Mouse (Mus musculus) neural tube, embryonic 12.5 days (tissue): Measurements from ENCODE around the gene Pim3. TPM values are rescaled to one million over a fixed set of nuclear protein-coding genes. Genes with fewer than 3 reads are reported as not detected.

Source experiments
- ATAC-seq: fragments of 200-750 bp; cut with Nextera tagmentation; 2 replicates; pipeline ENCODE4 v1.8.0; 2017; ENCODE audit warnings: low read depth, mild to moderate bottlenecking, moderate TSS enrichment, moderate library complexity; ENCODE audit not compliant: low FRiP score
- H3K27ac ChIP-seq: fragments of 300-500 bp; sonication (generic); 2 replicates; pipeline ENCODE4 v1.5.1; 2016
- H3K27me3 ChIP-seq: fragments of 300-500 bp; sonication (generic); replicated peaks from 2 replicates; pipeline ENCODE4 v1.6.1; 2016; ENCODE audit warnings: mild to moderate bottlenecking
- H3K36me3 ChIP-seq: fragments of 300-500 bp; sonication (generic); 2 replicates; pipeline ENCODE4 v1.6.1; 2016; ENCODE audit warnings: mild to moderate bottlenecking
- H3K4me1 ChIP-seq: fragments of 300-500 bp; sonication (generic); 2 replicates; pipeline ENCODE4 v1.6.1; 2016
- H3K4me2 ChIP-seq: fragments of 300-500 bp; sonication (generic); replicated peaks from 2 replicates; pipeline ENCODE4 v1.6.1; 2016; ENCODE audit warnings: mild to moderate bottlenecking
- H3K4me3 ChIP-seq: fragments of 300-500 bp; sonication (generic); 2 replicates; pipeline ENCODE4 v1.5.1; 2016
- H3K9ac ChIP-seq: fragments of 300-500 bp; sonication (generic); 2 replicates; pipeline ENCODE4 v1.6.1; 2016; ENCODE audit warnings: mild to moderate bottlenecking
- H3K9me3 ChIP-seq: fragments of 300-500 bp; sonication (generic); 2 replicates; pipeline ENCODE4 v1.6.1; 2016; ENCODE audit warnings: mild to moderate bottlenecking
- WGBS: fragments of 180-500 bp; shearing (Covaris S2); methylation state at CpG from one replicate; pipeline ENCODE4 v1.1.7; 2016; 5-methylcytosine and 5-hydroxymethylcytosine counted together
- polyA plus RNA-seq: library from polyadenylated mRNA; unstranded; fragments of >200 nt; fragmentation: Nextera tagmentation; extraction: Ambion mirVana; gene quantifications from 2 replicates; pipeline ENCODE4 v1.2.1, GENCODE M21; 2016

Gene Pim3
- polyA plus RNA-seq, 1 experiment from 2014 or later, result 52.9 TPM

DNA sequence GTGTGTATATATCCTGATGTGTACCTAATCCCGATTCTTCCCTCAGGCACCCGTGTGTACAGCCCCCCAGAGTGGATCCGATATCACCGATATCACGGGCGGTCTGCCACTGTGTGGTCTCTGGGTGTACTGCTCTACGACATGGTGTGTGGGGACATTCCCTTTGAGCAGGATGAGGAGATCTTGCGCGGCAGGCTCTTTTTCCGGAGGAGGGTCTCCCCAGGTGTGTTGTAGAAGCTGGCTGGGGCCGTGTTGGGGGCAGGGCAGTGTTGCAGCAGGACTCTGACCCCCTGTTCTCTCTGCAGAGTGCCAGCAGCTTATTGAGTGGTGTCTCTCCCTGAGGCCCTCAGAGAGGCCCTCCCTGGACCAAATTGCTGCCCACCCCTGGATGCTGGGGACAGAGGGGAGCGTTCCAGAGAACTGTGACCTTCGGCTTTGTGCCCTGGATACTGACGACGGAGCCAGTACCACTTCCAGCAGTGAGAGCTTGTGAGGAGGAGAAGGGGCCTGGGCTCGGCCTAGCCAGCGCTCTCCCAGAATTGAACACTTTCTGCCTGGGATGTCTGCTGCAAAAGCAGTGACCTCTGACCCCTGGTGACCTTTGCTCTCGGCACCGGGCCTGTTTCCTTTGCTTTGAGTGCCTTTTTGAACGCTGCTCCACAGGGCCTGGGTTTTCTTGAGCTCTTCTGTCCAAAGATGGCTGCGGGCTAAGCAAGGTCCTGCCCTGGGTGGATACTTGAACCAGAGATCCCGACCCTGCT is 2.5 kb downstream of the Pim3 start:
- peaks cover 27% of the 10 kb centered on the region for H3K36me3 ChIP-seq
- H3K27ac ChIP-seq, result 0 out of 2 replicates have a peak overlapping the region, but pooled peaks have one; percentile 0
- peak overlapping the region; percentile 87 for H3K4me3 ChIP-seq
- H3K4me2 ChIP-seq, result peak overlapping the region; percentile 99
- ATAC-seq, result peak; percentile 14; the same call in 1 of the 2 replicates
- 0 out of 2 replicates have a peak, but pooled peaks cover 6% of the 10 kb centered on the region for H3K9me3 ChIP-seq
- peaks cover 30% of the 10 kb centered on the region for H3K4me1 ChIP-seq
- H3K9ac ChIP-seq, result peak overlapping the region; percentile 91
- H3K27me3 ChIP-seq, result no peaks in the 10 kb centered on the region
- 55% methylated on average over 22 of the region's 22 CpGs for WGBS

DNA sequence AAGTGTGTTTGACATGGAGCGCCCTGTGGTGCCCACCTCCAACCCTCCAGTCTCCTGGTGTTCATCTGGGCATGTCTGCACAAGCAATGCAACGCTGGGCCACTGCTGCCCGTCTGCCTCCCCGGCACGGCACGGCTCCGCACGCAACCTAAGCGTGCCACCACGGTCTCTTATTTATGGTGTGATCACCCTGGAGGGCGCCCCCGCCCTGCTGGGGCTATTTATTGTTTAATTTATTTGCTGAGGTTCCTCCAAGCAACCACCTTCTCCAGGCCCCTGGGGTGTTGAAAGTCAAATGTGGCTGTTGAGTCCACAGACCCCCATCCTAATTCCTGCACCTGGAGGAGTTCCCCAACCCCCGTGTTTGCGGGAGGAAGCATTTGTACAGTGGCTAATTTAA is 3.1 kb downstream of the Pim3 start:
- Histone ChIP-seq H3K4me3 (no peak overlapping the region), H3K9ac (no peak overlapping the region), H3K36me3 (peaks cover 27% of the 10 kb centered on the region), H3K27ac (no peak overlapping the region), H3K27me3 (no peaks in the 10 kb centered on the region), H3K4me1 (peaks cover 30% of the 10 kb centered on the region), H3K9me3 (0 out of 2 replicates have a peak, but pooled peaks cover 6% of the 10 kb centered on the region), H3K4me2 (peak overlapping the region; percentile 99)
- 85% methylated on average over 14 of the region's 14 CpGs for WGBS
- ATAC-seq, result no peak

DNA sequence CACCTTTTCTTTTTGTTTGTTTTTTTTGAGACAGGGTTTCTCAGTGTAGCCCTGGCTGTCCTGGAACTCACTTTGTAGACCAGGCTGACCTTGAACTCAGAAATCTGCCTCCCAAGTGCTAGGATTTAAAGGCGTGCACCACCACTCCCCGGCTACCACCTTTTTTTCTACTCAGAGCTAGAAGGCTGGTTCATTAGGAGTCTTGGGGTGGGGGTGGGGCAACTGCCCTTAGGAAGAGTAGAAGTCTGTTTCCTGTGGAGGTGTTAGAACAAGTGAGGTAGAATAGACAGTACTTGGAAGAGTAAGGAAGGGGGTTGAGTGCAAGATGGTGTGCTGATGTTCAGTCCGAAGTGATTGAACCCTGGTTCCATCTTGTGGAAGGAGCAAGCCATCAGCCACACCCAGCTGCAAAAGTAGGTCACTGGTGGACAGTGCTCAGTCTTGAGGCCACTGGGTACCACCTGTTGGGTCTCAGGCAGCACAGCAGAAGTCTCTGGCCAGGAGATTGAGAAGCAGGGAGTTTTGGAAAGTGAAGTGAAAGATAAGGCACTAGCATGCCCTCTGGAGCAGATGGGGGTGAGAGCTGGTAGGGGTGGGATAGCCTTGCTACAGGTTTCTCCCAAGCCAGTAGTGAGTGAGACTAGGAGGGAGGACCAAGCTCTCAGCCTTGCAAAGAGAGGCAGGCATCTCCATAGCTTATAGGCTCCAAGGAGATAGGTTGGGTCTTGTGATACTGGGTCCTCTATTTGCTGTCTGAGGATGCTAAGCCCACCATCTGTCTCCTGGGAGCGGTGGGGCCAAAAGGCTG is 4.1 kb downstream of the Pim3 start:
- no peak overlapping the region for H3K9ac ChIP-seq
- 0 out of 2 replicates have a peak, but pooled peaks cover 6% of the 10 kb centered on the region for H3K9me3 ChIP-seq
- H3K4me1 ChIP-seq, result peaks cover 30% of the 10 kb centered on the region
- H3K36me3 ChIP-seq, result peaks cover 27% of the 10 kb centered on the region
- no peak overlapping the region for H3K4me3 ChIP-seq
- no peak for ATAC-seq
- H3K4me2 ChIP-seq, result no peak overlapping the region
- H3K27ac ChIP-seq, result no peak overlapping the region
- 91% methylated on average over 4 of the region's 4 CpGs for WGBS
- no peaks in the 10 kb centered on the region for H3K27me3 ChIP-seq

DNA sequence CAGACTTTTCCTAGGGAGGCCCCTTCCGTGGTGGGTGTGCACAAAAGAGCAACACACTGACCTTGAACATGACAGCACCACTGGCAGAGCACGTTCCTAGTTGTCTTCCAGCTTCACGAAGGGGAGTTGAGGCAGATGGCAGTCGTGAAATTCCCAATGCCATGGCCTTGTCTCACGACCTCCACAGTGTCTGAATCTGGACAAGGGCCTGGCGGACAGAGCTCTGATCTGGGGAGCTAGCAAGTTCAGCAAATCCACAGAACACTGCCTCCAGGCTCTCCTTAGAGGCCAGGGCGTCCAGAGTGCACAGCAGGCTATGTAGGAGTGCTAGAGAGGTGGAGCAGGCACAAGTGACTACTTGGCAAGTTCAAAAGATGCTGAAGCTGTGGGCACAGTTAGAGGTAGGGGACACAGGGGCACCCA is 5.0 kb downstream of the Pim3 start:
- no peak overlapping the region for H3K4me2 ChIP-seq
- peaks cover 26% of the 10 kb centered on the region for H3K4me1 ChIP-seq
- no peak overlapping the region for H3K27ac ChIP-seq
- no peak for ATAC-seq
- 65% methylated on average over 7 of the region's 7 CpGs for WGBS
- H3K36me3 ChIP-seq, result peaks cover 27% of the 10 kb centered on the region
- H3K9me3 ChIP-seq, result 0 out of 2 replicates have a peak, but pooled peaks cover 6% of the 10 kb centered on the region
- H3K4me3 ChIP-seq, result no peak overlapping the region
- no peak overlapping the region for H3K9ac ChIP-seq
- no peaks in the 10 kb centered on the region for H3K27me3 ChIP-seq

DNA sequence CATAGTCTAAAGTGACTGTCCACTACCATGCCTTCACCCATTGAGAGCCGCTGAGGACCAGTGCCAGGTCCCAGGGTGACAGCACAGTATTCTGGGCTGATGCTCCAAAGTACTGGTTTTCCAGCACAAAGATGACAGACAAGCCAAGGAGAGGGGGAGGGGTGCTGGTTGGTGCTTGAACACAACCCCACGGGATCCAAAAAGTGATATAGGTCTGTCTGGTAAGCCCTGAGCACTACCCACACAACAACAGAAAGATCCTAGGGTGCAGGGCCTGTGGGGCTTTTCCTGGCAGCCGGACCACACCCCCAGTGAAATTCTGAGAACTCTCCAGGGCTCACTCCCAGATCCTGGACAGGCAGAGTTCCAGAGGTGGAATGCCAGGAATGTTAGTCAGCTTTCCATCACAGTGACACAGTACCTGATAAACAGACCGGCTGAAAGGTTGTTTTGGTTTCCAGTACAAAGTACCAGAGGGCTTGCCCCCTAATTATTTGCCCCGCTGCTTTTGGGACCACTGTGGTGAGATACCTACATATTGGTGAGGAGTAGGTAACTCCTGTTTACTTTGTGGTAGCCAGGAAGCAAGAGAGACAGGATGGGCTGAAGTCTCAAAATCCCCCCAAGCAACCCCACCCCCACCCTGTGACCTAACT is 5.5 kb downstream of the Pim3 start:
- no peak overlapping the region for H3K9ac ChIP-seq

DNA sequence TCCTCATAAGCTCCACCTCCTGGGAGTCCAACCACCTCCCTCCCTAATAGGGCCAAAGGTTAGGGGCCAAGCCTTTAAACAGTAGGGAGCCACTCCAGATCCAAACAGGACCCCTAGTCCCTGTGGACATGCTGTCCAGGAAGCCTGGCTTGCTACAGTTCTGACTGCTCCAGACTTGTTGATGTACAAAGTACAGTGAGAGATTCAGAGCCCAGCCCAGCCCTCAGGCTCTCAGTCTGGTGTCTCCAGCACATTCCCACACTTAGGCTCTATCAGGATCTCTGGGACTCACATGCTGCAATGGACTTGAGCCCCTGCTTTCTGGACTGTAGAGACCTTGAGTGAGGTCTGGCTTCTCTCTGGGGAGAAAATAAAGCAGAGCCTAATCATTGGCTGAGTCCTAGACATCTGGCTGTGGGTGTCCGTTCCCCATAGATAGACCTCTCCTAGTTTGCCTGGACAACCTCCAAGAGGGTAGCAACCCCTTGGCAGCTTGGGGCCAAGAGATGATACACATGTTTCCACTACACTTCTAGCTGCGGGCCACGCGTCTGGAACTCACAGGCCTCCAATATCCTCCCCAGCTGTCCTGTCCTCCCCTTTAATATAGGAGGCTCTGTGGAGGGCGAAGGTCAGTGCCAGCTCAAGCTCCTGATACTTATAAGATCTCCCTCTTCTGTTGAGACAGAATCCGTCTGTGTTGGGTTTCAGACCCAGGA is 6.2 kb downstream of the Pim3 start:
- 92% methylated on average over 6 of the region's 6 CpGs for WGBS
- Histone ChIP-seq H3K9ac (no peak overlapping the region), H3K9me3 (0 out of 2 replicates have a peak, but pooled peaks cover 6% of the 10 kb centered on the region), H3K4me2 (no peak overlapping the region), H3K27ac (no peak overlapping the region), H3K4me3 (no peak overlapping the region), H3K4me1 (peaks cover 22% of the 10 kb centered on the region), H3K36me3 (peaks cover 27% of the 10 kb centered on the region), H3K27me3 (no peaks in the 10 kb centered on the region)
- no peak for ATAC-seq

More for the DNA sequence above, 5.5 kb downstream of the Pim3 start:
- 50% methylated on average over 5 of the region's 5 CpGs for WGBS
- peaks cover 26% of the 10 kb centered on the region for H3K4me1 ChIP-seq
- H3K36me3 ChIP-seq, result peaks cover 27% of the 10 kb centered on the region
- H3K4me3 ChIP-seq, result no peak overlapping the region
- no peaks in the 10 kb centered on the region for H3K27me3 ChIP-seq
- H3K4me2 ChIP-seq, result no peak overlapping the region
- ATAC-seq, result no peak
- no peak overlapping the region for H3K27ac ChIP-seq
- 0 out of 2 replicates have a peak, but pooled peaks cover 6% of the 10 kb centered on the region for H3K9me3 ChIP-seq

DNA sequence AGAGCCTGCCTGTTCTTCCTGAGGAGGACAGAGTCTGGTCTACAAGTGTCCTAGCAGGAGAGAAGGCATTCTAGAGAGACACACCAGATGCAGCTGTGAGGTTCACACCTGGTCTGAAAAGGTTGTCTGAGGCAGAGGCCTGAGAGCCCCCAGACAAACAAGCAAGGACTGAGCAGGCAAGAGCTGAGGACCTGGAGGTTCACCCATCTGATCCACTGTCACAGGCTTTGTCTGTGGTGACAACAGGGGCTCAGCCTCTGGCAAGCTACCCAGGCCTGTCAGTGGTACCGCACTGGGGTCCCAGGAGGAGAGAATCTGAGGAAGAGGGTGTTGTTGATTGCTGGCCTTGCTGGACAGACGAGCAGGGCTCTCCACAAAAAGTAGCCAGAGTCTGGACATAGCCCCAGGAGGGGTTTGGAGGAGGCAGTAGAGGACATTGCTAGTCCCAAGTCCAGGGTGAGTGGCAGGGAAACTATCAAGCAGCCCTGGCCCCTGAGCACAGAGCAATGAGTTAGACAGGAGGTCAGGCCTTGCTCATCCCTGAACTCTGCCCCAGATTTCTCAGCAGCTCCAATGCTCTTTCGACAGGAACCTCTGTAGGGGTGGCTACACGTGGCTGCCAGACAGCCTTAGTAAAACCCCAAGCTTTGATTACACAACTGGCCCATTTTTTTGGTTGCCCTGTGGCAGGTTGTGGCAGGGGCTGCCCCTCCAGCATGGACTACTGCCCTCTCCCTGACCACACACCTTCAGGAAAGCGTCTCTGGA is 8.6 kb downstream of the Pim3 start:
- H3K27me3 ChIP-seq, result 0 out of 2 replicates have a peak, but pooled peaks cover 3% of the 10 kb centered on the region
- H3K4me3 ChIP-seq, result no peak overlapping the region
- H3K36me3 ChIP-seq, result peaks cover 14% of the 10 kb centered on the region; the same call in 1 of the 2 replicates
- no peak overlapping the region for H3K4me2 ChIP-seq
- H3K27ac ChIP-seq, result no peak overlapping the region
- H3K9ac ChIP-seq, result no peak overlapping the region
- 76% methylated on average over 5 of the region's 5 CpGs for WGBS
- H3K4me1 ChIP-seq, result peaks cover 5% of the 10 kb centered on the region; the same call in 1 of the 2 replicates
- ATAC-seq, result no peak
- 0 out of 2 replicates have a peak, but pooled peaks cover 6% of the 10 kb centered on the region for H3K9me3 ChIP-seq

DNA sequence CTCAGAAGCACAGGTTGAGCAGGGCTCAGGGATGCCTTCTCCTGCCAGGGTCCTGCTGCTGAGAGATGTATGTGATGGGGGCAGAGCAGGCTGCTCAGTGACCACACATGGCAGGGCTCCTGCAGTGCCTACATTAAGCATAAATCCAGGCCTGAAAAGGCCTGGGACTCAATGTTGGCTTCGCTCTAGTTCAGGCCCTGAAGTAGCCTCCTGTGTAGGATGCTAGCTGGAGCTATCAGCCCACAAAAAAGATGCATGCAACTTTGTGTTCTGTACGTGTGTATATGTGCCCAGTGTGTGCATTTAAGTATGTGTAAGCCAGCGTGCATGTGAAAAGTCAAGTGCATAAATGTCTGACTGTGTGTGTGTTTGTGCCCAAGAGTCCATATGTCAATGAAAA is 12.1 kb downstream of the Pim3 start:
- Histone ChIP-seq H3K9me3 (no peaks in the 10 kb centered on the region), H3K4me2 (no peak overlapping the region), H3K9ac (no peak overlapping the region), H3K4me3 (no peak overlapping the region), H3K27me3 (0 out of 2 replicates have a peak, but pooled peaks cover 8% of the 10 kb centered on the region), H3K27ac (no peak overlapping the region), H3K4me1 (peaks cover 9% of the 10 kb centered on the region; the same call in 1 of the 2 replicates), H3K36me3 (no peaks in the 10 kb centered on the region)
- WGBS, result 89% methylated on average over 3 of the region's 3 CpGs
- ATAC-seq, result no peak

DNA sequence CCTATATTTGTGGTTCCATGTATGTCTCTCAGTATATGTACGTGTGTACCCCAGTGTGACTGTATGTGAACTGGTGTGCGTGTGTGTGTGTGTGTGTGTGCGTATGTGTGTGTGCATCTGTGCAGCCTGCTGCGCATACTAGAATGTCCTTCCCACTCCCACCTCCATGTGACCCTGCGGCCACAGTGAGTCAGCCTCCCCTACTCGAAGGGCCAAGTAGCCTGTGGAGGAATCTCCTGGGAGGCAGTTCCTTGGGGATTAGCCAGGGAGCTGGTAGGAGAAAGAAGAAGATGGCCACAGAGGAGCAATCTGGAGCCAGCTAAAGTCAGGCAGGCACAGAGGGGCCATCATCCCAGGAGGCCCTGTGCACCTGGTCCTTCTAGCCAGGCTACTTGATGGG is 12.5 kb downstream of the Pim3 start:
- no peak overlapping the region for H3K4me2 ChIP-seq
- no peak overlapping the region for H3K4me3 ChIP-seq
- H3K36me3 ChIP-seq, result no peaks in the 10 kb centered on the region
- WGBS, result 93% methylated on average over 6 of the region's 6 CpGs
- no peak overlapping the region for H3K9ac ChIP-seq
- no peak for ATAC-seq
- H3K27me3 ChIP-seq, result 0 out of 2 replicates have a peak, but pooled peaks cover 8% of the 10 kb centered on the region
- H3K4me1 ChIP-seq, result peaks cover 9% of the 10 kb centered on the region; the same call in 1 of the 2 replicates
- no peak overlapping the region for H3K27ac ChIP-seq
- no peaks in the 10 kb centered on the region for H3K9me3 ChIP-seq

DNA sequence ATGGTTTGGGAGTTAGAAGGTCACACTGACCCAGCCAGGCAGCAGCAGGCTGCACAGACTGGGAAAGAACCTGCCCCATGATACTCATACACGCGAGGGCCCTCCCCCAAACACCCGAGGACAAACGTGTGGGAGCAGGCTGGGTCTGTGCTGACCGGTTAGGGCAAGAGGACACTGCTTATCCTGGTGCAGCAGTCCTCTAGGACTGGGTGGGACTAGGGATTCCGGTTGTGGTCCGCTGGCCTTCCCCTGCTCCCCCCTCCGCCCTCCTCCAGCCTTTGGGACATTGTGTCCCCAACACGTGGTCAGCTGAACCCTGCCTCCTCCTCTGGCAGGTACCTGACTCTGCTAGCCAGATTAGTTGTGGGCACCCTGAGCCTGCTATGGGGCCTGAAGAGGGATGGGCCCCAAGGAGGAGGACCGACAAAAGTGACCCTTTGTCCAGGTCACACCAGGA is 13.7 kb downstream of the Pim3 start:
- H3K27me3 ChIP-seq, result 0 out of 2 replicates have a peak, but pooled peaks cover 8% of the 10 kb centered on the region
- H3K9ac ChIP-seq, result no peak overlapping the region
- WGBS, result 37% methylated on average over 10 of the region's 10 CpGs
- no peak for ATAC-seq
- peaks cover 9% of the 10 kb centered on the region; the same call in 1 of the 2 replicates for H3K4me1 ChIP-seq
- H3K9me3 ChIP-seq, result no peaks in the 10 kb centered on the region
- H3K4me3 ChIP-seq, result no peak overlapping the region
- H3K27ac ChIP-seq, result no peak overlapping the region
- no peak overlapping the region for H3K4me2 ChIP-seq
- H3K36me3 ChIP-seq, result no peaks in the 10 kb centered on the region
